9 mouse cellular contexts compared by ENCODE assay signal in genomic region chr4:142989175-142989574, GRCm38 (mm10).
A peak's percentile ranks its signal among the peaks of the same experiment; 100 is the strongest.
DNase-seq lines count a peak whose midpoint lies in the region; ATAC-seq and TF ChIP-seq lines count a peak whose summit lies in the region.
"Had no signal": no experiment of that assay in that cellular context is flagged by ENCODE, and none has a peak within 500 bp of the region (broad histone marks: within the 10 kb centered on the region; RNA-seq: fewer than 3 reads in every experiment).

No protein-coding gene starts in this region.

- no peaks in the 10 kb centered on the region for H3K36me3 ChIP-seq in lung, embryonic 14.5 days (ENCODE audit: insufficient read depth)
- no peaks in the 10 kb centered on the region for H3K36me3 ChIP-seq in embryonic facial prominence, embryonic 13.5 days
- H3K36me3 ChIP-seq in hindbrain, embryonic 16.5 days (ENCODE audit: control insufficient read depth, insufficient read depth, low read length), result no peaks in the 10 kb centered on the region
- H3K36me3 ChIP-seq in neural tube, embryonic 15.5 days, result no peaks in the 10 kb centered on the region

- H3K27ac ChIP-seq in lung, embryonic 14.5 days (ENCODE audit: low read depth), result no peak overlapping the region
- no peak overlapping the region for H3K27ac ChIP-seq in embryonic facial prominence, embryonic 13.5 days
- H3K27ac ChIP-seq in hindbrain, embryonic 16.5 days (ENCODE audit: low read depth, low read length), result no peak overlapping the region
- no peak overlapping the region for H3K27ac ChIP-seq in neural tube, embryonic 15.5 days (replicated peaks)

- no peaks in the 10 kb centered on the region for H3K9me3 ChIP-seq in lung, embryonic 14.5 days (ENCODE audit: low read depth, low read length)
- H3K9me3 ChIP-seq in embryonic facial prominence, embryonic 13.5 days, result no peaks in the 10 kb centered on the region
- H3K9me3 ChIP-seq in hindbrain, embryonic 16.5 days (ENCODE audit: control insufficient read depth, low read length), result no peaks in the 10 kb centered on the region
- no peaks in the 10 kb centered on the region for H3K9me3 ChIP-seq in neural tube, embryonic 15.5 days (replicated peaks)

- no peak overlapping the region for H3K4me3 ChIP-seq in lung, embryonic 14.5 days (ENCODE audit: low read depth, low read length)
- H3K4me3 ChIP-seq in embryonic facial prominence, embryonic 13.5 days, result no peak overlapping the region
- no peak overlapping the region for H3K4me3 ChIP-seq in hindbrain, embryonic 16.5 days (ENCODE audit: low read length)
- H3K4me3 ChIP-seq in neural tube, embryonic 15.5 days (replicated peaks), result no peak overlapping the region

- peak; percentile 60 for DNase-seq in lung, embryonic 14.5 days
- no peak for DNase-seq in lung, postnatal 36 days
- DNase-seq in cerebellum, postnatal 25 days, result no peak
- DNase-seq in ovary, postnatal 36 days (ENCODE audit: low spot score), result no peak
- no peak for DNase-seq in right cerebral cortex, postnatal 4 days
- DNase-seq: kidney, adult 2 months had no signal

- H3K9ac ChIP-seq in lung, embryonic 14.5 days, result no peak overlapping the region
- no peak overlapping the region for H3K9ac ChIP-seq in embryonic facial prominence, embryonic 13.5 days
- no peak overlapping the region for H3K9ac ChIP-seq in hindbrain, embryonic 16.5 days (ENCODE audit: low read depth, low read length)
- no peak overlapping the region for H3K9ac ChIP-seq in neural tube, embryonic 15.5 days (replicated peaks)

- 0 out of 2 replicates have a peak overlapping the region, but pooled peaks have one; percentile 2 for H3K4me2 ChIP-seq in lung, embryonic 14.5 days
- H3K4me2 ChIP-seq in embryonic facial prominence, embryonic 13.5 days, result peak overlapping the region; percentile 41
- H3K4me2 ChIP-seq in hindbrain, embryonic 16.5 days (ENCODE audit: low read length), result peak overlapping the region; percentile 25
- H3K4me2 ChIP-seq in neural tube, embryonic 15.5 days, result peak overlapping the region; percentile 31

- H3K4me1 ChIP-seq in lung, embryonic 14.5 days (ENCODE audit: insufficient read depth), result no peaks in the 10 kb centered on the region
- no peaks in the 10 kb centered on the region for H3K4me1 ChIP-seq in embryonic facial prominence, embryonic 13.5 days
- H3K4me1 ChIP-seq in hindbrain, embryonic 16.5 days (ENCODE audit: control insufficient read depth, insufficient read depth, low read depth, low read length), result peaks cover 3% of the 10 kb centered on the region; the same call in 1 of the 2 replicates
- H3K4me1 ChIP-seq in neural tube, embryonic 15.5 days, result peaks cover 3% of the 10 kb centered on the region; the same call in 1 of the 2 replicates

- peak; percentile 63; the same call in 1 of the 2 replicates for ATAC-seq in lung, embryonic 14.5 days (ENCODE audit: insufficient read depth)
- no peak for ATAC-seq in embryonic facial prominence, embryonic 13.5 days (ENCODE audit: insufficient number of reproducible peaks, insufficient read depth, low FRiP score, low TSS enrichment, low read depth)
- peak; percentile 56; the same call in 1 of the 2 replicates for ATAC-seq in hindbrain, embryonic 16.5 days
- no peak; the same call in 1 of the 2 replicates for ATAC-seq in neural tube, embryonic 15.5 days (ENCODE audit: low FRiP score)

- no peaks in the 10 kb centered on the region for H3K27me3 ChIP-seq in lung, embryonic 14.5 days (ENCODE audit: insufficient read depth, low read length)
- H3K27me3 ChIP-seq in embryonic facial prominence, embryonic 13.5 days, result no peaks in the 10 kb centered on the region
- H3K27me3 ChIP-seq in hindbrain, embryonic 16.5 days (replicated peaks; ENCODE audit: control insufficient read depth, insufficient read depth, low read length), result no peaks in the 10 kb centered on the region
- no peaks in the 10 kb centered on the region for H3K27me3 ChIP-seq in neural tube, embryonic 15.5 days (replicated peaks)

- WGBS in lung, embryonic 14.5 days, result 8% methylated on average over 8 of the region's 8 CpGs
- under 1% methylated on average over 8 of the region's 8 CpGs for WGBS in embryonic facial prominence, embryonic 13.5 days
- 5% methylated on average over 8 of the region's 8 CpGs for WGBS in hindbrain, embryonic 16.5 days
- WGBS in neural tube, embryonic 15.5 days, result 4% methylated on average over 8 of the region's 8 CpGs

- TF ChIP-seq CTCF in lung, embryonic 14.5 days (IDR thresholded peaks at IDR 0.05; ENCODE audit: low read depth), result peak; percentile 28; the same call in 1 of the 2 replicates

Comparison
In these comparisons a context has a peak if more than half of its experiments do, and no peak if none do; other contexts are left out.
1. ATAC-seq: peak in lung, embryonic 14.5 days (single experiment) and hindbrain, embryonic 16.5 days (single experiment); none in embryonic facial prominence, embryonic 13.5 days (single experiment) and neural tube, embryonic 15.5 days (single experiment).
2. Peak in every context shown above with its lines, with median percentiles within 50 percentile points of each other: H3K4me2 ChIP-seq.